Mouse (Mus musculus): Measurements from ENCODE around the gene BC005537. TPM values are rescaled to one million over a fixed set of nuclear protein-coding genes. Genes with fewer than 3 reads are reported as not detected.
"Not testable (repeated sequence)": the region's sequence is repeated elsewhere in the genome, so short reads cannot be mapped to it uniquely, and the experiment has no call there.

Gene BC005537
- polyA plus RNA-seq (2015; fragmentation: Nextera tagmentation; extraction: Ambion mirVana), result 16.0 and 16.9 TPM in 2 replicates

DNA sequence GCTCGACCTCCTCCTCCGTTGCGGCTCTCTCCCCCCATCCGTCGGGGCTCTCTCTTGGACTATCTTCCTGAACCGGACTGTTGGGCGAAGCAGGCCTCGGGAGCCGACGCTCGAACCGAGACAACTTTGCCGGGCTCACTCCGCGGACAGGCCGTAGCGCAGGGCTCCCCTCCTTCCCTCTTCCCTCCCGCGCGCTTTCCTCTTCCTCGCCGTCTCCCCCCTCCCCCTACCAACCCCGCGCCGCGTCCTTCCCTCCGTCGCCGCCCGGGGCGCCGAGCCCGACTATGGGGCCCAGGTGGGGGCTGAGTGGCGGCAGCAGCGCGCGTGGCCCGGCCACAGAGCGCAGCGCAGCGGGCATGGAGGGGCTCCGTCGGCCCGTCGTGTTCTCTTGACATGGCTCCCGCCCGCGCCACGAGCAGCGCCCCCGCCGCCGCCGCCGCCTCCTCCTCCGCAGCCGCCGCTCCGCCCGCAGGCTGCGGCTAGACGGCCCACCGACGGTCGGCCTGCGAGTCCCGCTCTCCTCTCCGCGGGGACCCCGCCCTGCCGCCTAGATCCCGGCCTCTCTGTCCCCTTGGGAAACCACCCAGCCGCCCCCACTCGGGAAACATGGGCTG is at the start of gene BC005537:
TSS of gene BC005537 (plus strand) at position 350 of the 614 bp plus-strand sequence.
- peaks cover 12% of the 10 kb centered on the region for H3K36me3 ChIP-seq
- ATAC-seq (ENCODE audit: low FRiP score, low read depth), result peak; percentile 48
- WGBS, result under 1% methylated on average over 57 of the region's 74 CpGs
- no peaks in the 10 kb centered on the region for H3K9me3 ChIP-seq
- H3K27ac ChIP-seq, result peak within 1 kb of the TSS; percentile 100
- H3K9ac ChIP-seq, result peak within 1 kb of the TSS; percentile 99
- H3K27me3 ChIP-seq, result no peaks in the 10 kb centered on the region
- peak within 1 kb of the TSS; percentile 85 for H3K4me2 ChIP-seq (replicated peaks)
- peak within 1 kb of the TSS; percentile 99 for H3K4me3 ChIP-seq
- peaks cover 25% of the 10 kb centered on the region for H3K4me1 ChIP-seq

DNA sequence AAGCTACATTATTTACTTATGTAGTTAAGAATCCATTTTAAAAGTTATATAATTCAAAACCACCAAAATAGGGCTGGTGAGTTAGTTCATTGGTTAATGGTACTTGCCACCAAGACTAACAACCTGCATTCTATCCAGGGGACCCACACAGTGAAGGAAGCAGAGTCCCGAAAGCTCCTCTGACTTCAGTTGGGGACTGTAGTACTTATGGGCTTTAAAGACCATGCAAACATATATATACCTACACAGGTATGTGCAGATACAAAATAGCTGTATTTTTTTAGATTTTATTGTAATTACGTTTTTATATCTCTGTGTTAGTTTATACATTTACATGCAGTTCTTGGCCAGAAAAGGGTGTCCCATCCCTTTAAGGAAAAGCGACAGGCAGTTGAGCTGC is 44.7 kb upstream of the BC005537 start:
- H3K4me3 ChIP-seq, result no peak overlapping the region
- no peak overlapping the region for H3K4me2 ChIP-seq (replicated peaks)
- no peaks in the 10 kb centered on the region for H3K27me3 ChIP-seq
- WGBS, result 94% methylated on average over 3 of the region's 3 CpGs
- ATAC-seq (ENCODE audit: low FRiP score, low read depth), result no peak
- no peaks in the 10 kb centered on the region for H3K9me3 ChIP-seq
- peaks cover 52% of the 10 kb centered on the region for H3K36me3 ChIP-seq
- no peak overlapping the region for H3K27ac ChIP-seq
- H3K4me1 ChIP-seq, result peaks cover 9% of the 10 kb centered on the region
- no peak overlapping the region for H3K9ac ChIP-seq

DNA sequence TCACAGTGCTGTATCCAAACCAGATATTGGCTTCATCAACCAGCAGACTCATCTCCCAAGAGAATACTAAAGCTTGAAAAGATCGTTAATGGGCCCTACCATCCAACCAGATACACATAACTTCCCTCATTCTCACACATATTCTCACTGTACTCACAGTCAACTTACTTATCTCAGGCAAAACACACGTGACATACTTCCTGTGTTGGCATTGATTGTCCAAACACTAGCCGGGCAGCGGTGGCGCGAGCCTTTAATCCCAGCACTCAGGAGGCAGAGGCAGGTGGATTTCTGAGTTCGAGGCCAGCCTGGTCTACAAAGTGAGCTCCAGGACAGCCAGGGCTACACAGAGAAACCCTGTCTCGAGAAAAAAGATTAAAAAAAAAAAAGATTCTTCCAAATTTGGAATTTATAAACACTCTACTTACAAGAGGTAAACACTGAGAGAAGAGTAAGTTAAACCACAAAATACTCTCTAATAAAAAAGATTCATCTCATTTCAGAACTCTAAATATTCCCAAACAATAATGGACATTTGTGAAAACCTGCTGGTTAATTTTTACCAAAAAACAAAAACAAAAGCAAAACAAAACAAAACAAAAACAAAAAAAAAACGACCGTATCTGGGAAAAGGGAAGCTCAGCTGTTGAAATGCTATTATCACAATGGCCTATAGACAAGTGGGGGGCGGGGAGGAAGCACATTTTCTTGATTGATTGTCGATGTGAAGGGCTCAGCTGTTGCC is 43.5 kb upstream of the BC005537 start:
- Histone ChIP-seq H3K27me3 (no peaks in the 10 kb centered on the region), H3K27ac (no peak overlapping the region), H3K9me3 (no peaks in the 10 kb centered on the region), H3K4me3 (no peak overlapping the region), H3K9ac (no peak overlapping the region), H3K4me1 (peaks cover 13% of the 10 kb centered on the region), H3K4me2 (replicated peaks) (no peak overlapping the region), H3K36me3 (peaks cover 46% of the 10 kb centered on the region)
- ATAC-seq (ENCODE audit: low FRiP score, low read depth), result no peak
- WGBS, result 89% methylated on average over 12 of the region's 12 CpGs

DNA sequence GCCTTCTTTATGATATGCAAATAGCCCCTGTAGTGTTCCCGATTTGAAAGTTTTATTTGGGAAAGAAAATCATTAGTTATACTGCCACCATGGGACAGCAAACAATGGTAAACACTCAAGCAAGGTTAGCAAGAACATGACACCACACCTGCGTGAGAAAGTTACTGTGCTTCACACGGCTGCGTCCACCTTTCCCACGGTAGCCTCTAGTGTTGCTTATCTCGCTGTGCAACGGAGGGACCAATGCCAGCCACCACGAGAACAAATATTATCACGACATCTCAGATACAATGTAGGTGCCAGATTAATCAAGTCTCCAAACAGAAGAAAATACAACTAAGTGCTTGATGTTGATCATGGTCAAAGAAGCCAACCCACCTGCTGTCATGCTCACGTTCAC is 42.0 kb upstream of the BC005537 start:
- Histone ChIP-seq H3K4me1 (peaks cover 13% of the 10 kb centered on the region), H3K27me3 (no peaks in the 10 kb centered on the region), H3K4me3 (no peak overlapping the region), H3K4me2 (replicated peaks) (no peak overlapping the region), H3K27ac (no peak overlapping the region), H3K36me3 (peaks cover 38% of the 10 kb centered on the region), H3K9me3 (no peaks in the 10 kb centered on the region), H3K9ac (no peak overlapping the region)
- no peak for ATAC-seq (ENCODE audit: low FRiP score, low read depth)
- WGBS, result 92% methylated on average over 10 of the region's 10 CpGs

DNA sequence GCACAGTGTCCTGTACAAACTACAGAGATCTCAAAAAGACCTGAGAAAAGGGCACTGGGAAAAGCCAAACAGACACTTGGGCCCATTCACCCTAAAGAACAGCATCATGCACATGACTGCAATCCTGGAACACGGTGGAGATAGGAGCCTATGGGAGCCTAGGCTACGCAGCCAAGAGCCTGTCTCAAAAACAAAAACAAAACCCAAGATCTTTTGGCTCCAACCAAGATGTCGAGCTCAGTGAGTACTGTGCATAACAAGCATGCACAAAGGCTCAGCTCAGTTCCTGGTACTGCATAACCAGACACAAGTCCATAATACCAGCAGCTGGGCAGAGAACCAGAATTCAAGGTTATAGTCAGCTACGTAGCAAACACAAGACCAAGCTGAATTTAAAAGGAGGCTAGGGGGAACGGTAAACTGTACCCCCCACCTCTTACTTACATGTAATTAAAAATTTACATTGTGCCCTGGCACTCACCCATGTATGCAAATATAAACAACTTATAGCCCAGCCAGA is 41.0 kb upstream of the BC005537 start:
- Histone ChIP-seq H3K27me3 (no peaks in the 10 kb centered on the region), H3K4me3 (peak overlapping the region; percentile 91), H3K4me1 (peaks cover 13% of the 10 kb centered on the region), H3K27ac (peak overlapping the region; percentile 39; the same call in 1 of the 2 replicates), H3K9ac (peak overlapping the region; percentile 87), H3K36me3 (peaks cover 29% of the 10 kb centered on the region), H3K9me3 (no peaks in the 10 kb centered on the region), H3K4me2 (replicated peaks) (peak overlapping the region; percentile 74)
- WGBS, result 66% methylated on average over 5 of the region's 5 CpGs
- no peak for ATAC-seq (ENCODE audit: low FRiP score, low read depth)

DNA sequence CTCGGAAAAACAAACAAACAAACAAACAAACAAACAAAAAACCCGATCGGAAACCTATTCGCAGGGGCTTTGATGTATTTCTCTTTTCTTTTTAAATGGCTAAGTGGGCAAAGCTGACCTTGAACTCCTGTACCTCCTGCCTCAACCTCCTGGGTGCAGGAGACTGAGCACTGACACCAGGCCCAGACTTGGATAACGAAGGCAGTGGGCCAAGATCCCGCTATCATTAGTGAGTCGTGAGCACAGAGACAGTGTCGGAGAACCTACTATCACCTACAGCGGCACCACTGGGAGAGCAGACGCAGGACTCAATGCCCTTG is 40.4 kb upstream of the BC005537 start:
- ATAC-seq (ENCODE audit: low FRiP score, low read depth), result peak; percentile 60
- Histone ChIP-seq H3K4me3 (peak overlapping the region; percentile 91), H3K27me3 (no peaks in the 10 kb centered on the region), H3K27ac (peak overlapping the region; percentile 91), H3K9me3 (no peaks in the 10 kb centered on the region), H3K36me3 (peaks cover 23% of the 10 kb centered on the region), H3K4me1 (peaks cover 13% of the 10 kb centered on the region), H3K9ac (peak overlapping the region; percentile 87), H3K4me2 (replicated peaks) (peak overlapping the region; percentile 74)
- WGBS, result 5% methylated on average over 10 of the region's 10 CpGs

DNA sequence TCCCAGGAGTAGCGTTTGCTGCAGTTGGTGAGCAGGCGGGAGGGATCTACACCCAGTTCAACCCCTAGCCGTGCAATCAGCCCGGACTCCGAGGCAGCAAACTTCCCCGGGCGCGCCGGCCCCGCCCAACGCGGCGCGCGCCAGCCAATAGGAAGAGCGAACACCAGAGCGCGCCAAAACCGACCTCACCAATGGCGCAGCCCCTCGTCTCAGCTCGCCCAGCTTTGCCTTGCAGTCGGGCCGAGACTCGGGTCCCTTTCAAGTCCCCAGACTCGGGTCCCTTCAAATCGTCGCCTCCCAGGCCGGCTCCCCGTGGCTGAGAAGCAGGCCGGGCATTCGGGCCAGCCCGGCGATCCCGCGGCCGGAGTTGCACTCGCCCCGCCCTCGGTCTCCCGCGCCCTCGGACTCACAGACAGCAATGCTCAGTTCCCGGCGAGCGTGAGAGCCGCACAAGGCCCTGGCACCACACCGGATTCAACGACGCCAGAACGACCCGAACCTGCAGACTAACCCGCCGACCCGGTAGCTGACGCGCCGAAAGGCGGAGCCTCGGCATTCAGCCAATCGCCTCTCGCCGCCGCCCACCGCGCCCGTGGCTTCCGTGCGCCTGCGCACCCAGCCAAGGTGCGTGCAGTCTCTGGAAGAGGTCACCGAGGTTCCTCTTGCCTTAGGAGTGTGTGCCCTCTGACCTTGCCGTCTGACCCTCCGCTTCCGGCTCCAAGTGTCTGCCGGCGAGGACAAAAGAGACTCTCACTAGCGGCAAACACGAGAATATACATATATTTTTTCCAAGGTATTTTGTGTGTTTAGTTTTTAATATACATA is 39.8 kb upstream of the BC005537 start, which contains the start of gene Gmnn:
TSS of gene Gmnn (minus strand) at position 521 of the 825 bp plus-strand sequence.
- under 1% methylated on average over 79 of the region's 79 CpGs for WGBS
- peaks cover 13% of the 10 kb centered on the region for H3K4me1 ChIP-seq
- peak within 1 kb of the TSS; percentile 87 for H3K9ac ChIP-seq

DNA sequence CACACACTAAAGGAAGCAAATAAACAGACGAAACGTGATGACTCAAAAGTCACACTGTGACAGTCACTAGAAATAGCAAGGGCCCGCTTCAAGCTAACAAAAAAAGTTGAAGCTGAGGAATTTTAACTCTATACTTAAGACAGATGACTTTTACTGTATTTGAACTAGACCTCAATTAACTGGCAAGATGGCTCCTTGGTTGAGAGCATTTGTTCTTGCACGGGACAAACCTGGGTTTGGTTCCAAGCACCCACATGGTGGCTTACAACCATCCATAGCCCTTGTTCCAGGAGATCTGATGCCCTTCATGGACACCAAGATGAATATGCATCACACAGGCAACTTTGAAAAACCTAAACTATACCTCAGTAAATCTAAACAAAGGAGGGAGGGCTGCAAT is 39.2 kb upstream of the BC005537 start:
- no peaks in the 10 kb centered on the region for H3K9me3 ChIP-seq
- H3K27ac ChIP-seq, result no peak overlapping the region
- 31% methylated on average over 4 of the region's 4 CpGs for WGBS
- peak overlapping the region; percentile 91 for H3K4me3 ChIP-seq
- H3K9ac ChIP-seq, result peak overlapping the region; percentile 87; the same call in 1 of the 2 replicates
- no peak for ATAC-seq (ENCODE audit: low FRiP score, low read depth)
- H3K27me3 ChIP-seq, result no peaks in the 10 kb centered on the region
- peak overlapping the region; percentile 74 for H3K4me2 ChIP-seq (replicated peaks)
- peaks cover 12% of the 10 kb centered on the region for H3K36me3 ChIP-seq
- peaks cover 13% of the 10 kb centered on the region for H3K4me1 ChIP-seq

More for the DNA sequence above, 39.8 kb upstream of the BC005537 start, which contains the start of gene Gmnn:
- H3K27ac ChIP-seq, result peak within 1 kb of the TSS; percentile 91
- H3K36me3 ChIP-seq, result peaks cover 18% of the 10 kb centered on the region
- H3K27me3 ChIP-seq, result no peaks in the 10 kb centered on the region
- peak; percentile 98 for ATAC-seq (ENCODE audit: low FRiP score, low read depth)
- H3K4me2 ChIP-seq (replicated peaks), result peak within 1 kb of the TSS; percentile 74
- H3K4me3 ChIP-seq, result peak within 1 kb of the TSS; percentile 91
- no peaks in the 10 kb centered on the region for H3K9me3 ChIP-seq

DNA sequence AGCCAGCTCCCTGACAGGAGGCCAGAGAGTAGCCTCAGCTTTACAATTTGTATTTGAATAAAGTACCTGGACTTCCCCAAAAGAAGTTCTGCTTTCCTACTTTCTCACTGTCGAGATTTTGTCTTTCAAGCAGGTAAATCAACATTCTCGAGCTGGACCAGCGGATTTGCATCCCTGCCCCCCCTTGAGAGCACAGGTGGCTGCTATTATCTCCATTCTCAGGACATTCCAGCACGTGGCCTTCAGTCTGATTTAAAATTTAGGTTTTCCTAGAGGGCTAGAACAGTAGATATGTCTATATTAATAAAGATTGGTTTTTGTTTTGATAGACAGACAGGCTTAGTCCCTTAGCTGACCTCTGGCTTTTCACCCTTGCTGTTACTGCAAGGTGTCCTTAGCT is 33.6 kb upstream of the BC005537 start:
- not testable (repeated sequence) for ATAC-seq (ENCODE audit: low FRiP score, low read depth)

DNA sequence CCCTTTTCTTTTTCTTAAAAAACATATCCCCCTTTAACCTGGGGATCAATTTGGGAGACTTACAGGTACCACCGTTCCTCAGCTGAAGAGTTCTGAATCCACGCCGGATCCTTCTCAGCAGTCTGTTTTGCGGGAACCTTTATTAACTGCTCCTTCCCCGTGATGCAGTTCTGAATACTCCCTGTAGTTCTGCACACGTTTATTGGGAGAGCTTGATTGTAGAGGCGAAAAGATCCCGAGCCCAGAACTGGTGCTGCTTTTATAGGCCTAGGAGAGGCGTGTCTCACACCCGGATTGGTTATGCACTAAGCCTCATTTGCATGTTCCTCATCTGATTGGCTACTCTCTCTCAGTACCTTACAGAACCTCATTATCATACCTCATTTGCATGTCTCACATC is 30.0 kb upstream of the BC005537 start:
- H3K9ac ChIP-seq; ATAC-seq (ENCODE audit: low FRiP score, low read depth); H3K4me3 ChIP-seq; H3K4me1 ChIP-seq; H3K4me2 ChIP-seq (replicated peaks); H3K27me3 ChIP-seq; H3K27ac ChIP-seq; H3K36me3 ChIP-seq; H3K9me3 ChIP-seq: not testable (repeated sequence)
- 88% methylated on average over 10 of the region's 10 CpGs for WGBS

More for the DNA sequence above, 33.6 kb upstream of the BC005537 start:
- not testable (repeated sequence) for H3K4me1 ChIP-seq; H3K4me2 ChIP-seq (replicated peaks); H3K27ac ChIP-seq; H3K27me3 ChIP-seq; H3K4me3 ChIP-seq; H3K36me3 ChIP-seq; H3K9ac ChIP-seq; H3K9me3 ChIP-seq
- WGBS, result 71% methylated on average over 4 of the region's 4 CpGs

DNA sequence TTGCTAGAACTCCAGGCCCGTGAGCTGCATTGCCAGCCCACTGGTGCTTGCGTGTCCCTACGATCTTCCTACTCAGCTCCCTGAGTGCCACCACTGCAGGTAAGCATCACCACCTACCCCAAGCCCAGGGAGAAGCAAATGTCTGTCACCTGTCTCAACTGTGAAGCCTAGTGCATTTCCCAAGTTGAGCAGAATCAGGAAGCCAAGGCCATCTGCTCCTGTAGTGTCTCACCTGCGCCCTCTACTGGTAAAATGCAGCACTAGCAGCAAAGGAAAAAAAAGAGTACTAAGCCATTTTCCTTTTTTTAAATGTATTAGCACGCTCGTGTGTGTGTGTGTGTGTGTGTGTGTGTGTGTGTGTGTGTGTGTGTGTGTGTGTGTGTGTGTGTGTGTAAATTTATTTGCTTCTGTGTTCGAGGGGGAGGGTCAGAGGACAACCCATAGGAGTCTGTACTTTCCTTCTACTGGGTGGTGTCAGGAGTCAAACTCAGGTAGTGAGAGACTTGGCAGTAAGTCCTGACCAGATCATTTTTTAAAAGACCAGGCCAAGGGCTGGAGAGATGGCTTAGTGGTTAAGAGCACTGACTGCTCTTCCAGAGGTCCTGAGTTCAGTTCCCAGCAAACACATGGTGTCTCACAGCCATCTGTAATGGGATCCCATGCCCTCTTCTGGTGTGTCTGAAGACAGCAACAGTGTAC is 25.2 kb upstream of the BC005537 start:
- H3K36me3 ChIP-seq, result no peaks in the 10 kb centered on the region
- H3K27me3 ChIP-seq, result no peaks in the 10 kb centered on the region
- no peaks in the 10 kb centered on the region for H3K4me1 ChIP-seq
- 54% methylated on average over 7 of the region's 7 CpGs for WGBS
- H3K27ac ChIP-seq, result no peak overlapping the region
- H3K9me3 ChIP-seq, result no peaks in the 10 kb centered on the region
- no peak overlapping the region for H3K4me2 ChIP-seq (replicated peaks)
- no peak for ATAC-seq (ENCODE audit: low FRiP score, low read depth)
- no peak overlapping the region for H3K9ac ChIP-seq
- no peak overlapping the region for H3K4me3 ChIP-seq

Data from limb, embryonic 13.5 days (tissue).